Mouse (Mus musculus): ENCODE data around the gene Tmem200a. TPM values are rescaled to one million over a fixed set of nuclear protein-coding genes. Genes with fewer than 3 reads are reported as not detected.

Tmem200a gene
- 1 to 10 TPM in 1 of 2 experiments, under 1 TPM in 1; 0.34 to 1.1 TPM for total RNA-seq (2021)

DNA sequence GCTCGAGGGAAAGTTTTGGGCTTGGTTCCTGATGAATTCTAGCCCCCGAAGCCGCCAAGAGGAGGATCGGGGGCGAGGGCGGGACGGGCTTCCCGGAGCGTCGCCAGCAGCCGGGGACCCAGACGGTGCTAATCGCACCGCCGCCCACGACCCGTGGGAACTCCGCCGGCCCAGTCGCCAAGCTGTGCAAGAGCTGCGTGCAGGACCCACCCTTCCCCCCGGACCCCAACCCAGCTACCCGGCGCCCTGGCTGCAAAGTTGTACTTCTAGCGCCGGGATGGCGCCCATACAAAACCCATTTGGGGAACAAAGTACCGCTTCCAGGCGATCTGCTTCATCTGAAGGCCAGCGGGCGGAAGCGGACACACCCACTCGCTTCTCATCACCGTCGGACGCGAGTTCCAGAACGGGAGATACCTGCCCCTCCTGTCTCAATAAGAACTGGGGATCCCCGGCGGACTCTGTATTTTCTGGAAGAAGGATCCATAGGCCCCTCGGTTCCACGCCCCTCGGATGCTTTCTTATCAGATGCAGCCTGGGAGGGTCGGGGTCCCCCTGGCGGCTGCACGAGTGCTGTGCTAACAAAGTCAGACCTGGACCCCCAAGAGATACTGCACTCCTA is at the start of gene Tmem200a:
Gene Tmem200a (minus strand): TSS at position 532 of the 622 bp plus-strand sequence.
- intact Hi-C loops (cut with DNase I), result loop anchor here (5.0 kb wide), 1 partner anchor 396 kb away; no protein-coding TSS in a partner anchor

DNA sequence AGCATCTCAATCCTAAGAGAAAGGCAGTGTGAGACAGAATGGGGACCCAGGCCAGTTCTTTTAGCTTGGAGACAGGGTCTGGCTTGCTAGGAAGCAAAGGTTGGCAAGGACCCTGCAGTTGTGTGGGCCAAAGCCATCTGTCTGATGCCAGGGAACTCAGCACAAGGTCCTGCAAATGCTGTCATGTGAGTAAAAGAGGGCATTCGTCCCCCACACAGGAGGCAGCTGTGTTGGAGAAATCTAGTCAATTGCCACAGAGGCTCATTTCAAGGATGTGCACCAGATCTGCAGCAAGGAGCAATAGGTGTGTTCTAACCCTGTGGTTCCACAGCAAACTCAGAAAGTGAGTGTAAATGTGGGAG is 41.0 kb upstream of the Tmem200a start:
- peak in 1 of 2 experiments; percentile 1 for DNase-seq
- intact Hi-C loops (cut with DNase I), result no loop called here

More for the DNA sequence above, at the start of gene Tmem200a:
- peak; percentile 18 to 32 for DNase-seq

DNA sequence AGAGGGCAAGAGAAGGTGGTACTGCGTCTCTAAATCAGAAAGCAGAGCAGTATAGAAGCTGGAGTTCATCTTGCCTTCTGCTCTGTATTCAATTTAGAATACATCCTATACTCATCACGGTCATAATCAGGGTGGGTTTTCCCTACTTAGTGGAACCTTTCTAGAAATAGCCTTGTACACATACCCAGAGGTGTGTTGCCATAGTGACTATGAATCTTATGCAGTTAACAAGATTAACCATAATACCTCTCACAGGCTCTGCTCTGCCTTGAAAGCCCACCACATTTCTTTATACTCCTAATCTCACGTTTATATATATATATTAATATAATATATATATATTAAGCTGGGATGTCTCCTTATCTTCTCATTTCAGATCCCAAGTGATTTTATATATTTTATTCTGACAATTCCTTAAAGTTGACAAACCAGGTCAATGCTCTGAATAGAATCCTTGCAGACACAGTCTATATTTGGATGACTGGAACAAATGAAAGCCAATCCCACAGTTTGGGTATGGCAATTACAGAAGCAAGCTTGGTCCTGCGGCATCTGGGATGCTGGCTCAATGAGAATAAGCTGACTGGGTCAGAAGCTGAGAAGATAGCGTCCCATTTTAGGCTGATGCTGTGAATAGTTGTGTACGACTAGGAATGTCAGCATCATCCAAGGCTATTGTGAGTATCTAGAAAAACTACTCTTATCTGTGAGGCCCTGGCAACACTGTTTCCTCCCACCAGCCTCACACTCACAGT is 40.4 kb upstream of the Tmem200a start:
- DNase-seq, result no peak
- intact Hi-C loops (cut with DNase I), result no loop called here

DNA sequence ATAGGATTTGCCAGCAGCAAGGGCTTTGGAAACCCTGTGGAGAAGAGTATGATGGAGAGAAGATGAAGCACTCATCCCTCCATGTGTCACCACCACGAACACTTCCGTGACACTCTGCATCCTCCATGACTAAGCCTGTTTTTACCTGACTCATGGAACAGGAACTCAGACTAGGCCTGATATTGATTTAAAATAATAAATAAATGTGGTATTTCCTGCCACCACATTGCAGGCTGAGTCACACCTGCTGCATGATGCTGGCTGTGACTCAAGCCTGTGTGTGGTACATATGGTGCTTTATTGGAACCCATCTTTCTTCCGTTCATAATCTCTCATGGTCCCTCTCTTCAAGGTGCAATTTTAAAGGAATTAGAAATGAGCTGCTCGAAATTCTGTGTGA is 35.6 kb upstream of the Tmem200a start:
- no peak for DNase-seq
- intact Hi-C loops (cut with DNase I), result no loop called here

DNA sequence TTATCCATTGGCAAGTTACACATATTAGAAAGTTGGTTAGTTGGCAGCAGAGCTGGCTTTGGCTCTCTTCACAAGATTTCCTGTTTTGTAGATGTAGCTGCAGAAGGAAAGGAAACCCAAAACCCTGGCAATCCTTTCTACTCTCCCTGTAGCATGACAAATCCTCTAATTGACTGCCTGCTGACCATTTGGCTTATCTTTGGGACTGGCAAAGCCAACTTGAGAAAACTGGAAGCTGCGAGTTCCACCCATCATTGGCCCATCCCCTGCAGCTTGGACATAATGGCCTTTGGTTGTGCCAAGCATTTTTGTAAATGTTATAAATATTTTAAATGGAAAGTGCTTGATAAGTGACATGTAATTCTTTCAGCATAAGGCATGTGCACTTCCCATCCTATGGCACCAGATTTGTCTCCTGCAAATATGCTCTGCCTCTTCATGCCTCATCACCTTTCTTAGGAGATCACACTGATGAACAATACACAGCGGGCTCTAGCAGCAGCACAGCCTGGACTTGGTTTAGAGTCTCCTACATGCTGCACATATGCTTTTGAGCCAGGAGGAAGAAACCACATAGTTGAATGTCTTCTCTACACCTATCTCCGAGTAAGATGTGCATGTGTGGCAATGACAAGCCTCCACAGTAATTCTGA is 24.6 kb upstream of the Tmem200a start:
- DNase-seq, result no peak
- intact Hi-C loops (cut with DNase I), result no loop called here

DNA sequence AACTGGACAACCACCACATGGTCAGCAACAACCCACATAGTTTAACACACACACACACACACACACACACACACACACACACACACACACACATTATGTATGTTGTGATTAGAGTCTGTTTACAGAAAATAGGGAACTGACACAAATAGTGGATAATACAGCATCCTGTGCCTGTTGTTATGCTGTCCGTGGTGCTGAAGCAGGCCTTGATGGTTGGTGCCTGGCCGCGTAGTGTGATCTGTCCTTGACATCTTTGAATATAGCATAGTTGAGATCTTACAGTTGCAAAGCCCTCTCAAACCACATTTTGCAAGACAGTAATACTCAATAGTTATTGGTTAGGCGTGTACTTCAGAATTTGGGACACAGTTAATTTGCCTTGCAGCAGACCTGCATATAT is 3.2 kb upstream of the Tmem200a start:
- intact Hi-C loops (cut with DNase I), result no loop called here

DNA sequence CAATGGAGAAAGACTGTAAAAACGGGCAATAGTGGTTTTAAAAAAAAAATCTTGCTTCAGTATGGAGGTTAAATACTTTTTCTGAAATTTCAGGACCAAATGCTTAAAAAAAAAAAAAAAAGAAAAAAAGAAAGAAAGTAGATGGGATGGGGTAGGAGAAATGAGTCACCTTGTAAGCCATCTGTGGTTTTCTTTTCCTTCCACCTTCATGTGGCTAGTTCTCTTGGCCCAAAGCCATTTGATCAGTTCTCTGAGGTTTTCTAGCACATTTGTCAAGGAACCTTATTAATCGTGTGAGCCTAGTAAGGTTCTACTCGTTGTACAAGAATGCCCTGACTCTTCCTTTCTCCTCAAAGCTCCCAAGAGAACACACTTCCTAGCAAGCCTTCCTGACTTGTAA is 826 bp upstream of the Tmem200a start:
- intact Hi-C loops (cut with DNase I), result loop anchor here (5.0 kb wide), 1 partner anchor 397 kb away; no protein-coding TSS in a partner anchor
- DNase-seq, result no peak

More for the DNA sequence above, 3.2 kb upstream of the Tmem200a start:
- peak in 1 of 2 experiments; percentile 12 for DNase-seq

DNA sequence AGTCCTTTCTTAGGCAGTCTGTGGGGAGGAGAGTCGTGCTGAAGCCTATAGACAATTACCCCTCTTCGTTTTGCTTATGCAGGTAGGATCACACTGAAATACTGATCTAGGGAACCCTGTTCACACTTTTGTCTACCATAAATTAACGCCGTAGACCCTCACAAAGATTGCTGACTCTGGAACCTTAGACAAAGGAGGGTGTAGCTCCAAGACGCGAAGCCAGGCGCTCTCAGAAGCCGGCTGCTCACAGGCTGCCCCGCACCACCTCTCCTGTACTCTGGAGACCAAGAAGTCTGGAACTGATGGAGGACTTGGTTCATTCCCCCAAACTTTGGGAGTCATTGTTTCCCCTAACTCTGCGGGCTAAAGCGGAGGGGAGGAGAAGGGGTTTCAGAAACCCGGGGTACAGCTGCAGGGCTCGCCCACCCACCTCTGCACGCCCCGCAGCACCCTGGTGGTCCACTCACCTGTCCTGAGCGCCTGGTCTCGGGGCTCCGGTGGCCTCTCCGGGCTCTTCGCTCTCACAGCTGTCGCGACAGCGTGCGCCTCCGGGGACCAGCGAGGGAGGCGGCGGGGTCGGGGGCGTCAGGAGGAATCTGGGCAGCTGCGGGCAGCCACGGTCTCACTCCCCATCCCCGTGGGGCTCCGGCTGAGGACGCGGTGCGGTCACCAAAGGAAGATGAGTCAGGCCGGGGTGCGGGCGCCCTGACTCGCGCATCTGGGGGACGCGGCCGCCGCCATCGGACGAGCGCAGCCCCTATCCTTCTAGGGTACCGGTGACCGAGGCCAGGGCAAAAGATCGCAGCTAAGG is 976 bp downstream of the Tmem200a start, which contains the start of gene Gm9767:
Gene Gm9767 (plus strand): TSS at position 585 of the 811 bp plus-strand sequence.
- intact Hi-C loops (cut with DNase I), result loop anchor here (5.0 kb wide), 1 partner anchor 396 kb away; no protein-coding TSS in a partner anchor
- DNase-seq, result peak in 1 of 2 experiments; percentile 2

DNA sequence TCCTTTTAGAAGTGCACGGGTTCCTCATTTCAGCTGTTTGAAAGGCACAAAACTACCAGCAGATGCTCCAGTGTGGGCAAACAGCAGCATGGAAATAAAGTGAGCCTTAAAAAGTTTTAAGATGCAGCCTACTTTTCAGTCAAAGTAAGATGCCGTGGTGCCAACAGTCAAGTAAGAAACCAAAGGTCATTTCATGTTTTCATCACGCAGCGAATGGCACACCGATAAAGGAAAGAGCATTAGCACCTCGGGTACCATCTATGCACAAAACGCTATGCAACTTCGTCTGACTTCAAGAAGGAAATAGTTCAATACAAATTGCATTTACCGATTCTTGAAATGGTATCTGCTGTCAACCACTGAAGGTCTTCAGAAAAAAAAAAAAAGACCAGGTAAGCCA is 1.9 kb downstream of the Tmem200a start:
- intact Hi-C loops (cut with DNase I), result loop anchor here (5.0 kb wide), 1 partner anchor 395 kb away; no protein-coding TSS in a partner anchor
- DNase-seq, result no peak

DNA sequence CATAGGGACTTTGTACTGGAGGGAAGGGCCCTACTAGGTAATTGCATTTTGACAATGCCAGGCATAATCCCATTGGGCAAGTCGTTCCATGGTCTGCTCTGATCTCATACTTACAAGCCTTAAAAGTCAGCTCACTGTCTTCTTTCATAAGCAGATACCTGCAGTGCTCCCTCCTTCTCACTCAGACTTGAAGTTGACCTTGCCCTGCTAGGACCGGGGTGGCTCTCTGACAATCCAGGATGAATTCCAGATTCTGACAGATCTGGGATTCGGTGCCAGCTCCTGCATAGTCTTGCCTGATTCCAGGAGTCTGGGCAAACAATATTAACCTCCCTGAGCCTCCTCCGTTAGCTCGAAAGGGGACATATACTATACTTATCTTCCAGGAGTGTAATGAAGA is 6.9 kb downstream of the Tmem200a start:
- intact Hi-C loops (cut with DNase I), result no loop called here
- no peak for DNase-seq

DNA sequence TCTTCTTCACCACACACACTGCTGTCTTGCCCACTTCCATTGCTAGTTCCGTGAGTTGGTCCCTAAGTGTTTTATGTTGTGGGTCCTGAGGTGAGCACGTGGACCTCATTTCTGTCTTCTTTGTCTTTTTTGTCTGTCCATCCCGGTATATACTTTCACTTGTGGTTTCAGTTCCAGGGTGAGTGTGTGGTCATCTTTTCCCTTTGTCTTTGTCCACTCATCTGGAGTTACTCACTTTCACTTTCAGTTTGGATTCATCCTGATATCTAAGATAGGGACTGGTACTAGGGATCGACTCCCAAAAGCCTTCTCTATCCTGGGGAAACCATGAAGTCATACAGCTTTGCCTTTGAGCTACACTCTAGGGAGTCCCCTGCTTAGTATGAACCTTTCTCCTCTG is 15.8 kb downstream of the Tmem200a start:
- intact Hi-C loops (cut with DNase I), result no loop called here
- DNase-seq, result no peak

DNA sequence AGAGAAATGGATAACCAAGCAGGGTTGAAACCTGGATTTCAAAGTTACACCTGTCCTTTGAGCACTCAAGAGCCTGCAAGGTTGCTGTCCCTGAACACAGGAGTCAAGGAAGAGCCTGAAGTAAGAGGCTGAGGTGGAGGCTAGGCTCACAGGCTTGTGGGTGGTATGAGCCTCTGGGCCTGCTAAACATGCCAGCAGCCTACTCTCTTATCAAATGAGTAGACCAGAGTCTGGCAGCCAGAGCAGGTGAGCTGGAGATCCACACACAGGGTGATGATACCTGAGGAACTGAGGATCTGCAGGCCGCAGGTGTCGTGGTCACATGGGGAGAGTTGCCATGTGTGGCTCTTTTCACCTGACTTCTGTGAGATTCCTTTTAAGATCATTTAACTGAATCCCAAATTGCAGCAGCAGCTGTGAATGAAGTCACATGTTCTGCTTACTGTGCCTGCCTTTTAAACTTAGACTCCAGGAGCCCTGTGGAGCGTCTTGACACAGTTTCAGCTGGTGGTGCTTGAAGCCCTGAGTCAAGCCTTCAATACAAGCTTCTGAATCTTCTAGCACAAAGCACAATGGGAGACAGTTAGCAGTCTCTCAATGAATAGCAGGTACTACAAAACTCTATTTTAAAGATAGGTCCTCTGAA is 19.1 kb downstream of the Tmem200a start:
- intact Hi-C loops (cut with DNase I), result no loop called here
- no peak for DNase-seq

DNA sequence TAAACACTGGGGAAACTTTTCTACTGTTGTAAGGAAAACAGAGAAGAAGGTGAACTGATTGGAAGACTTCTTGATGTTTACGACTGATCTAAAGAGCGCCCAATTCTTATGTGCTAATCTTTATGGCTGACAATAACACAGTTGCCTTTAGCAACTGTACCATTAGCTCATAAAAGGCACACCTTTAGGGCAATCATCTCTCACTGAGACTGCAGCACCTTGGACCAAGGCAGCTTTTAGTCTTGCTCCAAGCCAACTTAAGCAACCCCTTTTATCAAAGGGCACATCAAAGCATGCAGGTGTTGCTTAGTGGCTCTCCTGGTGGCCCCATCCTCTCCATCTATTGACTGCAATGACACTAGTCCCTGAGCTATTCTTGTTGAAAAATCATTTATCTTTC is 27.7 kb downstream of the Tmem200a start:
- intact Hi-C loops (cut with DNase I), result no loop called here
- DNase-seq, result no peak

DNA sequence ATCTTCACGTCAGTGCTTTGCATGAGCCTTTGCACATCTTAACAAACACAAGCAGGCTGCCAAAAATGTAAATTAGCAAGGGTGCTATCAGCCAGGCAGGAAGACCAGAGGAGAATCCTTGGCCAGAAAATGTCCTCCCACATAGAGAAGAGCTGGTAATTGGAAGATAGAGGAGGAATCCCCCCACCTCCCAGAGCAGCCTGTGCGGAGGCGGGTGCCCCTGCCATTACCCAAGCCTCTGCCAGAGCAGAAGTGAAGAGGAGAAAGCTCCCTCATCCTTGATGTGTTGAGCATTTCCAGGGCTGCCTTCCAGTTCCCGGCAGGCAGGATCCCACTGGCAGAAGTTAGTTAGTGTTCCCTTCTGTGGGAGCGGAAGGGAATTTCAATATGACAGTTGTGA is 43.9 kb downstream of the Tmem200a start:
- intact Hi-C loops (cut with DNase I), result no loop called here
- DNase-seq, result peak; percentile 0 to 1

DNA sequence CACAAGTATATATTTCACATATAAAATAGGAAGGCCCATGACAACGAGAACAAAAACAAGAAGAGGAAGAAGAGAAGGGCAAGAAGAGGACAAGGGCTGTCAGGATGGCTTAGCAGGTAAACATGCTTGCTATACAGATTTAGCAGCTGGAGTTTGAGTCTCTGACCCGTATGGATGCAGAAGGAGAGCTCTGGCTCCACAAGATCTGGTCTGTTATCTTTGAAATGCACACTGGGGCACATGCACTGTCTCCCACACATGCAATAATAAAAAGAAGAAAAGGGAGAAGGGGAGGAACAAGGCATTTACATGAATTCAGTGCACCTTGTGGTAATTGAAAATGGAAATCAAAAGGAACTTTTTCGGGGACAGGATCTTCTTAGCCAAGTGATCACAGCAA is 60.1 kb downstream of the Tmem200a start:
- intact Hi-C loops (cut with DNase I), result no loop called here
- no peak for DNase-seq

DNA sequence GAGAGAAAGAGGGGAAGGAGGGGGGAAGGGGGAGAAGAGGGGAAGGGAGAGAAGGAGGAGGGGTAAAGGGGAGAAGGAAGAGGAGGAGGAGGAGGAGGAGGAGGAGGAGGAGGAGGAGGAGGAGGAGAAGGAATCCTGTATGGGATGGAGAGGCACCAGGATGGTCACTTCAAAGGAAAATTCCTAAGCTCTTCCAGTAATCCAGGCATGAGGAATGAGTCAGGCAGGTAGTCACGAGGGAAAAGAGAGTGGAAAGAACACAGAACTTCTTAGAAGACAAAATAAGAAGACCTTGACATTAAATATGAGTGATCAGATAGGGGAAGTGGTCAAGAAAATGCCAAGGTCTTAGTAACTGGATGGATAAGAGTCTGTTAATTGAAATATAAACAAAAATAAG is 64.6 kb downstream of the Tmem200a start:
- DNase-seq, result no peak
- intact Hi-C loops (cut with DNase I), result no loop called here

DNA sequence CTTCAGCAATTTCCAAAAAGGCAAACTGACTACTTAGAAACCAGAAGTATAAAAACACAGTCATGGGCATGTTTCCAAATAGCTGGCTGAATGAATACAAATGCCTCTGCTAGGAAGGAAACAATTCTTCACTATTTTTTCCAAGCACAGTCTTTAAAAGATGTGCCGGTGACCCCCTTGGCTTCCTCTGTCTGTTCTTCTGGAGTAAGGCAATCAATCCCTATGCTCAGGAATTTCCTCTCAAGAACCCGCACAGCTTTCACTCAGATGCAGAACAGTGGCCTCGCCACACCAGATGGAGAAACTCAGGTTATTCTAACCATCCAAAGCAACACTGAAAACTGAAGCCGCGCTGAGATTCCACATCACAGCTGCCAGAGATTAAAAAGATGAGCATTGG is 69.9 kb downstream of the Tmem200a start:
- intact Hi-C loops (cut with DNase I), result no loop called here
- peak in 1 of 2 experiments; percentile 2 for DNase-seq

DNA sequence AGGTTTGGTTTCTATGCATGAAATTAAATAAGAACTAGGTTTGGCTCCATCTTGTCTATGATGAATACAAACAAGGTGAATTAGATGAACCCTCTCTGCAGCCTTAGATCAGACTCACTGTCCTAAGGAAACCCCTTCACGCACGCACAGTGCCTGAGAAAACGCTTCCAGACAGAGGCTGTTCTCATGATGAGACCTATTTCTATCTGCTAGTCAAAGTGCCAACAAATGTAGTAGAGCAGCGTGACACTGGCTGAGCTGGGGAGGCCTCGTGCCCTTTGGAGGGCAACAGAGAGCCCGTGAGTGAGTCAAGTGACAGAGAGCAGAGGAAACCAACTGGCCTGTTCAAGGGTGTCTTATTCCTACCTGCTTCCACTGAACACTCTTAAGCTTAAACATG is 73.4 kb downstream of the Tmem200a start:
- no peak for DNase-seq
- intact Hi-C loops (cut with DNase I), result no loop called here

DNA sequence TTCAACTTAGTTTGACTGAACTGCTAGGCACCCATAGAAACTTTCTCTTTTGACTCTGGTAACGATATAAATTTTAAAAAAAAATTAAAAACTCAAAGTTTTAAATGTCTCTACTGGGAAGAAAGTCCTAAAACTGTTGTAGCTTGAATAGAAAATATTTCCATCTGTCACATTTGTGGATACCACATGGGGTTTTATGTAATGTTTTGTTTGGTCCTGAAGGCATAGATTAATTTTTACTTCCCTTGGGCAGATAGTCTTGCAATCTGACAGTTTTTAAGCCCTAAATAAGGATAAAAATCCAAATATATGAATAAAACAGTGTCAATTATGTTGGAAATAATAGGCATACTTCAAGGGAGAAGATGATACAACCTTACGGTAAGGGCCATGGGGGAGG is 78.0 kb downstream of the Tmem200a start:
- intact Hi-C loops (cut with DNase I), result no loop called here
- no peak for DNase-seq

DNA sequence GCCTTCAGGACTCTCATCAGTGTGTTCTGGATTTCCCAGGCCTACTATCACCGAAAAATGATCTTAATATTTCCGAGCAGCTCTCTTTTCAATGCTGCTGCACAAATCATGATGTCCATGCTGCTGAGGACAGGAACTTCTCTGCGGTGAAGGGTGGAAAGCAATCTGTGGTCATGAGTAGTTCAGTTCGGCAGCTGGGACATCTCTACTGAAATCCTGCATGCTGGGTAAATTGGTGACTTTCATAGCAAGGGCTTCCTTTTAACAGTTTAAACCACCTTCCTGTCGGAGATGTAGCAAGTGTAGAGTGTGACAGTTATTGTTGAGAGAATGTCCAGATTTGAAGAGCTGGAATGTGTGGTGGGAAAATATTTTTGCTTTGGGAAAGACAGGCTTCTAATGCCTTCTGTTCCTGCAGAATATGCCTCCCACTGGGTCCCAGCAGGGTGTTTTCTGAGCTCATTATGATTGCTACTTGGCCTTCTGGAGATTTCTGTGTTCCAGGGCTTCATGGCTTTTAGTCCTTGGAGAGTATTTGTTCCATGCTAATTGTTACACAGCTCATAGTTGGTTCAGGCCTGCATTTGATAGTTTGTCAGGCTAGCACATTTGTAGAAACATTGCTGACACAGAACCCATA is 79.4 kb downstream of the Tmem200a start:
- intact Hi-C loops (cut with DNase I), result no loop called here
- DNase-seq, result peak; percentile 6 to 13
